Mouse (Mus musculus): ENCODE results near the gene Scgb1a1. TPM values are rescaled to one million over a fixed set of nuclear protein-coding genes. Genes with fewer than 3 reads are reported as not detected.
"Not testable (repeated sequence)": the region's sequence is repeated elsewhere in the genome, so short reads cannot be mapped to it uniquely, and the experiment has no call there.

The Scgb1a1 gene
- total RNA-seq, 2 experiments from 2014 or later = 0.94 TPM; not detected in 1

- no peak for DNase-seq
- intact Hi-C loops (cut with DNase I) = no loop called here
Measured at GRCm38 (mm10) chr19:9103986-9104385, 16.2 kb upstream of the Scgb1a1 start.

GRCm38 (mm10) chr19:9101062-9101457 is 13.3 kb upstream of the Scgb1a1 start:
- no peak for DNase-seq
- intact Hi-C loops (cut with DNase I) = no loop called here

- DNase-seq = no peak
- intact Hi-C loops (cut with DNase I) = no loop called here
Measured at GRCm38 (mm10) chr19:9100297-9101061, 12.7 kb upstream of the Scgb1a1 start.

DNA sequence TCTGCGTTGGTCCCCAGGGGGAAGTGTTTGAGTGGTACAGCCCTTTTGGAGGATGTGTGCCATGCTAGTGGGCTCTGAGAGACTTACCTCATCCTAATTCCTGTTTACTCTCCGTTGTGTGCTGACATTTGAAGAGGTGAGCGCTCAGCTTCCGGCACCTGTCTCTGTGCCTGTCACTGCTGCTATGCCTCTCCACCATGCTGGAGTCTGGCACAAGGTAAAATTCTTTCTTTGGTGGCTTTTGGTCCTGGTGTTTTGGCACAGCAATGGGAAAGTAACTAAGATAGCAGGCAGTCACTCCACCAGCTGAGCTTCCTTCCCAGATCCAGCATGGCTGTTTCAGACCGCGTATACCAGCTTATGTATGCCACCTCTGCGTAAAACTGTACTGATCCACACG is 12.0 kb upstream of the Scgb1a1 start:
- DNase-seq = no peak
- intact Hi-C loops (cut with DNase I) = no loop called here

DNA sequence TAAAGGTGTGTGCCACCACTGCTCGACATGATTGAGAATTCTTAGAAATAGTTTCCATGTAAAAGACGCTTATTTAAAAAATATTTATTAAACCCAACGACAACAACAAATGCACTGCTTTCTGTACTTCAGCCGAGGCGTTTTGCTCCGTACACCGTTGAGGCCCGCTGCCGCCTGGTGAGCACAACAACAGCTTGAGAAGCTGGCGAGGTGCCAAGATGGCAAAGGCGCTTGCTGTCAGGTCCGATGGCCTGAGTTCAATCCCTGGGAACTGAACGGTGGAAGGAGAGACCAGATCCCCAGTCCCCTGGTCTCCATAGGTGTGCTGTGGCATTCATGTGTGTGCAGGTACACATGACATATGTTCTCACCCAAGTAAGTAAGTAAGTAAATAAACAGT is 9.7 kb upstream of the Scgb1a1 start:
- intact Hi-C loops (cut with DNase I) = no loop called here
- peak; percentile 63 for DNase-seq

DNA sequence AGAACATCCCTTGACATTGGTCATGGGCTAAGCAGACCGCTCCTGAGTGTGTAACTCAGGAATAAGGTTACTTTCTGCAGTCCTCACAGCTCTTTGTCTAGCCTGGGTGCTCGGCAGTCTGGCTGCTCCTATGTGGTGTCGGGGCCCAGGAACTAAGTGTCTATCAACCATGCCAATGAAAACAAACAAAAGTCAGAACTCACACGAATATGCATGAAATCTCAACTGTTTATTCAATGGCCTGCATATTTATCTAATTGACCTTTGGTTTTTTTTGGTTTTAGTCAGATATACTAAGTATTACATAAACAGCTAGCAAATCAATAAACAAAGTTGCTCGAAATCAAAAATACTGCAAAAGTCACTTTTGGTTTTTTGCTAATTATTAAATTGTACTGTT is 7.4 kb upstream of the Scgb1a1 start:
- intact Hi-C loops (cut with DNase I) = no loop called here
- DNase-seq = no peak

- intact Hi-C loops (cut with DNase I) = no loop called here
- DNase-seq = no peak
Measured at GRCm38 (mm10) chr19:9090709-9091108, 3.0 kb upstream of the Scgb1a1 start.

- no peak for DNase-seq
- intact Hi-C loops (cut with DNase I) = no loop called here
Measured at GRCm38 (mm10) chr19:9090191-9090590, 2.4 kb upstream of the Scgb1a1 start.

DNA sequence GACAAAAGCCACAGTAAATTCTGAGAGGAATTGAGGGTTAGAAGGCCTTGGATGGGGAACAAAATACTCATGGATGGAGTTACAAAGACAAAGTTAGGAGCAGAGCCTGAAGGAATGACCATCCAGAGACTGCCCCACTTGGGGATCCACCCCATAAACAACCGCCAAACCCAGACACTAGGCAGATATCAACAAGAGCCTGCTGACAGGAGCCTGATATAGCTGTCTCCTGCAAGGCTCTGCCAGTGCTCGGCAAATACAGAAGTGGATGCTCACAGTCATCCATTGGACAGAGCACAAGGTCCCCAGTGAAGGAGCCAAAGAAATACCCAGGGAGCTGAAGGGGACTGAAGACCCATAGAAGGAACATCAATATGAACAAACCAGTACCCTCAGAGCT is 3.9 kb downstream of the Scgb1a1 start:
- DNase-seq = not testable (repeated sequence)
- intact Hi-C loops (cut with DNase I) = loop anchor here (10.0 kb wide), 1 partner anchor 109 kb away; no protein-coding TSS in a partner anchor

DNA sequence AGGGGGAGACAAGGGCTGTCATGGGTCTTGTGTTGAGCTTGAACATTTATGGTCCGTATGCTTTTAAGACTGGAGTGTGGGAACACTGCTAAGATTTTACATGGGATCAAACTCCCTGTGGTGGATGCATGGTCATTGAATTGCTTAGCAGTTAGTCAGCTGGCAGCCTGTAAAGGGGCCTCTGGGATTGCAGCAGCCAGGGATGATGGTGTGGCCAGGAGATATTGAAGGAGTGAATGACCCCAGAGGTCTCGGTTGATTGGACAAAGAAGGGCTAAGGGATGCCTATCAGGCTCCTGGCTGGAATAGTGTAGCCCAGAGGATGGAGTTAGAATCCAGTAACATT is 4.8 kb downstream of the Scgb1a1 start:
- DNase-seq = no peak
- intact Hi-C loops (cut with DNase I) = loop anchor here (10.0 kb wide), 1 partner anchor 108 kb away; no protein-coding TSS in a partner anchor

DNA sequence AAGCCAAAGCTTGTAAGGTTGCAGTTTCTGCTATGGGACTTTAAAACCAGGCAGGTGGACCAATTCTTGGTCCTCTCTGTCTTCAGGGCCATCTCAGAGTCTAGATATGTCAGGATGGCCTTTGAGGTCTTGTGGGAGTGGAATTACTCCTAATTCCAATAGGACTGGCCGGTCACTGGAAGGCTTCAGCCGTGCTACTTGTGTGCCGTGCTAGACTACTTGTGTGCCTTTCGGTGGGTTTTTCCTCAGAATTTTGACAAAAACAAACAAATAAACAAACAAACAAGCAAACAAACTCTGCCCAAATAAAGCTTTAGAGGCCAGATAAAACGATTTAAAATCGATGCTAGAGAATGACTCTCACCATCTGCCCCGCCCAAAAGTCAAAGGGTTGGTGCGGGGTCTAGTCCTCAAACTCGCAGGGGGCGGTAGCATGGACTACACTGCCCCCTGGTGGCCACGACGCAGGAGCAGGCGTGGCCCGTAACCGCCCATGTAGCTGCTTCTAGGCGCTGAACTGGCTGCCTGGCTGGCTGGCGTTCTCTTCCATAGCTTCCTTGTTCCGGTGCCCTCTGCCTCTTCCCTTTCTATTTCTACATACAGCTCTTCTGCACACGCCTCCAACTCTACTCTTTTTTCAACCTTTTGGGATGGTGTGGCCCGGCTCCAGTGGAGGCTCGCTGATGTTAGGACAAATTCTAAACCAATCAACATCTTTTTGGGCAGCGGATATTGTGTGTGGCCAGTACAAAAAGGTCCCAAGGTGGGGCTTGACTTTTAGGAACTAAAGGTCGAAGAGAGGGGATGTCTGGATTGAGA is 5.4 kb downstream of the Scgb1a1 start:
- peak; percentile 85 for DNase-seq
- intact Hi-C loops (cut with DNase I) = loop anchor here (10.0 kb wide), 1 partner anchor 108 kb away; no protein-coding TSS in a partner anchor

DNA sequence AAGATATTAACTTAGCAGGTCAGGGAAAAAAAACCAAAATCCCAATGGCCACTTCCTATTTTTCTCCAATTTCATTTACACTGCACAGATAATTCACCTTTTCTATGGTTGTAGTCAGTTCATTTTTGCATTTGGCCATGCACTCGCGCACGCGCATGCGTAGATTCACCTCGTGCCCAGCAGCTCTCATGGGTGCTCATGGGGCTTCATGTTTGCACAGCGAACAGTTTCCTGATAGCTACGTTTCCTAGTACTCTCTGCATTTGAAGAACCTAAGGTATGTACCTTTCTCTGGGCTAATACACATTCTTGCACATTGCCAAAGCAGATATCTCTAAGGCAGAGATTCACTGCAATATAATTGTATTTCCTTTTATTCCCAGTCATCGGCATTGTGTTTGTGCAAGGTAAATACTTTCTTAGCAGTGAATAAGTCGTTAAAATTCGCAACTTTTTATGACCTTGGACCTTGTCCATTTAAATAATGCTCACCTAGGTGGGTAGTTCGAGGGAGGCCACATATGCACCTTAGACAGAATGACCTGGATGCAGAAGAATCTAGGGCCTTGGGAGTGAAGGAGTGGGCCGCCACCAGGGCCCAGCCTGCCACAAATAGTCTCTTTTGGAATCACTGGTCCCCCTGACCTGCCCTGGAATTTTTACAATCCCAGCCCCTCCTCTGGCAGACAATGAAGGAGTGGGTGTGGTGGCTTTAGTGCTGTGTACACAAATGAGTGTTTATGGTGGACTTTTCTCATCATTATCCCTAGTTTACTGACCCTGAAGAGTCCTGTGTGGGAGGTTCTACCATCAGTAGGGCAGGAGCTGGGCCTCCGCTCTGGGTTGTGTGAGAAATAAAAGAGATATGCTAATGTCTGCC is 6.2 kb downstream of the Scgb1a1 start:
- DNase-seq = no peak
- intact Hi-C loops (cut with DNase I) = loop anchor here (10.0 kb wide), 1 partner anchor 107 kb away; no protein-coding TSS in a partner anchor

- intact Hi-C loops (cut with DNase I) = loop anchor here (10.0 kb wide), 1 partner anchor 105 kb away; no protein-coding TSS in a partner anchor
- DNase-seq = no peak
Measured at GRCm38 (mm10) chr19:9079916-9080315, 7.8 kb downstream of the Scgb1a1 start.

- no peak for DNase-seq
- intact Hi-C loops (cut with DNase I) = no loop called here
Measured at GRCm38 (mm10) chr19:9076982-9077660, 10.6 kb downstream of the Scgb1a1 start.

DNA sequence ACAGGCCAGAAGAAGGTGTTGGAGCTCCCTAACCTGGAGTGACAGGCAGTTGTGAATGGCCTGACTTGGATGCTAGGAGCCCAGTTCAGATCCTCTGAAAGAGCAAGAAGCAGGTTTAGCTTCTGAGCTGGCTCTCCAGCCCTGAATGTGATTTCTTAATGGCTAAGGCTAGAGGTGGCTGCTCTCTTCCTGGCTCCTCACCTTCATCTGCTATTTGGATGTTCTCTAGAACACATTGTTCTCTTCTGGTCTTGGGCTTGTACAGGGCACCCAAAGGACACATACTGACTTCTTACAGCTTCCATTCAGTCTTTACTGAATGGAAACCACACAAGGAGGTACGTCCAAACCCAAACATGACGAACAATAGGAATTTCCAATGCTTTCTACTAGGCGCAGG is 11.7 kb downstream of the Scgb1a1 start:
- no peak for DNase-seq
- intact Hi-C loops (cut with DNase I) = no loop called here

DNA sequence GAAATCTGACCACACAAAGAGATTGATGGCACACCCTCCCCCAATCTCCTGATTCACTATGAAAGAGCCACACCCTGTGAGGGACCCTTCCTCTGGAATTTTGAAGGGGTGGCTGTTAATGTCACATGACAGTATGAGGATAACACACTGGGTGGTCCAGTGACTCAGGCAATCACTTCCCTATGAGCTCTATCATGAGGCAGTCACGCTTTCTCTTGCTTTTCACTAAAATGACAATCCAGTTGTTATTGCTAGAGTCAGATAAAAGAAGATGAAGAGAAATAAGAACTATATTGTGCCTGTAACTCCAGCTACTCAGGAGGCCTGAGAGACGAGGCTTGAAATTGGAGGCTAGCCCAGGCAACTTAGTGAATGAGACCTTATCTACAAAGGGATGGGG is 12.2 kb downstream of the Scgb1a1 start:
- DNase-seq = no peak
- intact Hi-C loops (cut with DNase I) = no loop called here

- intact Hi-C loops (cut with DNase I) = no loop called here
- DNase-seq = no peak
Measured at GRCm38 (mm10) chr19:9074424-9074823, 13.3 kb downstream of the Scgb1a1 start.

- intact Hi-C loops (cut with DNase I) = no loop called here
- no peak for DNase-seq
Measured at GRCm38 (mm10) chr19:9073776-9074411, 13.9 kb downstream of the Scgb1a1 start.

GRCm38 (mm10) chr19:9072157-9072530 is 15.6 kb downstream of the Scgb1a1 start:
- no peak for DNase-seq
- intact Hi-C loops (cut with DNase I) = no loop called here

All from left cerebral cortex, postnatal 4 days (tissue).